23 mouse cellular contexts compared by ENCODE assay signal in the genomic region with DNA sequence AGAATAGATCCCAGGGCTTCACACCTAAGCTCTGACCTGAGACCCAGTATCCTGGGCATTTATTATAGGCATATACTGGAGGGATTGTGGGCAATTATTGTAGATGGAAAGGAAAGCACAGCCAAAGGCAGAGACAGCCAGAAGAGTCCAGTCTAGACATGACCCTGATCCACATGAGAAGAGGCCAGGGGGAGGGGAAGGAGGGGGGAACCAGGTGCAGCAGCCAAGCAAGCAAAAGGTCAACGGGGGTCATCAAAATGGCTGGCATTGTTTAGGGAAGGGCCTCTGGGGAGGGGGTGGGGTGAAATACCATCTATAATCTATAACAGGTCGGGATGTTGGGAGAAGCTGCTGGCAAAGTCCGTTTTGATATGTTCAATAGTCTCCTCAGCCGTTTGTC.
A peak's percentile ranks its signal among the peaks of the same experiment; 100 is the strongest.
DNase-seq lines count a peak whose midpoint lies in the region; ATAC-seq and TF ChIP-seq lines count a peak whose summit lies in the region.
"Had no signal": no experiment of that assay in that cellular context is flagged by ENCODE, and none has a peak within 500 bp of the region (broad histone marks: within the 10 kb centered on the region; RNA-seq: fewer than 3 reads in every experiment).

No protein-coding gene starts in this region.

- H3K27me3 ChIP-seq in heart, adult 2 months (ENCODE audit: control insufficient read depth, insufficient read depth, low read length) = no peaks in the 10 kb centered on the region
- no peaks in the 10 kb centered on the region for H3K27me3 ChIP-seq in neural tube, embryonic 11.5 days (ENCODE audit: control insufficient read depth, insufficient read depth, low read length)
- H3K27me3 ChIP-seq in neural tube, embryonic 15.5 days (replicated peaks) = no peaks in the 10 kb centered on the region
- no peaks in the 10 kb centered on the region for H3K27me3 ChIP-seq in forebrain, embryonic 10.5 days (ENCODE audit: poor library complexity, severe bottlenecking)
- H3K27me3 ChIP-seq: CH12.LX; limb, embryonic 15.5 days had no signal

- peaks cover 25% of the 10 kb centered on the region for H3K4me1 ChIP-seq in heart, adult 2 months (ENCODE audit: control insufficient read depth, insufficient read depth, low read length)
- peaks cover 7% of the 10 kb centered on the region; the same call in 1 of the 2 replicates for H3K4me1 ChIP-seq in neural tube, embryonic 11.5 days (ENCODE audit: control insufficient read depth, insufficient read depth, low read length)
- H3K4me1 ChIP-seq in neural tube, embryonic 15.5 days = peaks cover 23% of the 10 kb centered on the region
- H3K4me1 ChIP-seq in forebrain, embryonic 10.5 days = peaks cover 54% of the 10 kb centered on the region

- peaks cover 28% of the 10 kb centered on the region for H3K36me3 ChIP-seq in heart, adult 2 months (ENCODE audit: control insufficient read depth, insufficient read depth, low read length)
- no peaks in the 10 kb centered on the region for H3K36me3 ChIP-seq in neural tube, embryonic 11.5 days (ENCODE audit: control insufficient read depth, insufficient read depth, low read length)
- H3K36me3 ChIP-seq in neural tube, embryonic 15.5 days = no peaks in the 10 kb centered on the region
- no peaks in the 10 kb centered on the region for H3K36me3 ChIP-seq in forebrain, embryonic 10.5 days (replicated peaks)
- H3K36me3 ChIP-seq: limb, embryonic 15.5 days had no signal

- peak overlapping the region; percentile 31 for H3K27ac ChIP-seq in heart, adult 2 months
- H3K27ac ChIP-seq in neural tube, embryonic 11.5 days (ENCODE audit: low read depth, low read length) = no peak overlapping the region
- no peak overlapping the region for H3K27ac ChIP-seq in neural tube, embryonic 15.5 days (replicated peaks)
- no peak overlapping the region for H3K27ac ChIP-seq in forebrain, embryonic 10.5 days
- H3K27ac ChIP-seq: layer of hippocampus, adult 2 months; limb, embryonic 15.5 days had no signal

- H3K9me3 ChIP-seq in neural tube, embryonic 11.5 days (ENCODE audit: control insufficient read depth, low read length) = no peaks in the 10 kb centered on the region
- H3K9me3 ChIP-seq in neural tube, embryonic 15.5 days (replicated peaks) = no peaks in the 10 kb centered on the region
- H3K9me3 ChIP-seq in forebrain, embryonic 10.5 days = no peaks in the 10 kb centered on the region
- H3K9me3 ChIP-seq: limb, embryonic 15.5 days had no signal

- H3K4me2 ChIP-seq in neural tube, embryonic 11.5 days (ENCODE audit: low read depth) = no peak overlapping the region
- H3K4me2 ChIP-seq in neural tube, embryonic 15.5 days = no peak overlapping the region
- H3K4me2 ChIP-seq: limb, embryonic 15.5 days had no signal

- TF ChIP-seq POLR2A in heart, adult 2 months (IDR thresholded peaks at IDR 0.05; ENCODE audit: insufficient read depth, low read depth, low read length) = no peak

- TF ChIP-seq EP300 in heart, adult 2 months (IDR thresholded peaks at IDR 0.05; ENCODE audit: insufficient read depth, low read depth, low read length) = no peak

- H3K4me3 ChIP-seq in heart, adult 2 months = no peak overlapping the region
- no peak overlapping the region for H3K4me3 ChIP-seq in neural tube, embryonic 11.5 days (ENCODE audit: low read depth, low read length)
- no peak overlapping the region for H3K4me3 ChIP-seq in neural tube, embryonic 15.5 days (replicated peaks)
- no peak overlapping the region for H3K4me3 ChIP-seq in forebrain, embryonic 10.5 days
- H3K4me3 ChIP-seq: layer of hippocampus, adult 2 months; limb, embryonic 15.5 days had no signal

- H3K9ac ChIP-seq in heart, adult 2 months (ENCODE audit: low read depth, low read length) = no peak overlapping the region
- no peak overlapping the region for H3K9ac ChIP-seq in neural tube, embryonic 11.5 days (ENCODE audit: low read length)
- no peak overlapping the region for H3K9ac ChIP-seq in neural tube, embryonic 15.5 days (replicated peaks)
- H3K9ac ChIP-seq: limb, embryonic 15.5 days had no signal

- no peak for DNase-seq in heart, adult 2 months
- no peak for DNase-seq in heart, adult 18-20 months
- DNase-seq in neural tube, embryonic 11.5 days (ENCODE audit: low spot score) = peak; percentile 19
- DNase-seq in embryo, embryonic 9.5 days (ENCODE audit: extremely low spot score) = peak; percentile 39
- no peak for DNase-seq in frontal cortex, postnatal 36 days (ENCODE audit: low spot score in 2 of 2)
- no peak for DNase-seq in forebrain, embryonic 10.5 days (ENCODE audit: extremely low spot score, low spot score)
- no peak for DNase-seq in adrenal gland, adult 8-10 months
- DNase-seq: adrenal gland, adult 2 months; cerebellum, adult 9-11 months; gastrocnemius, postnatal 10 days; kidney, adult 18-20 months; kidney, postnatal 14 days; layer of hippocampus, postnatal 36 days; right cerebral cortex, postnatal 25 days; thymus, adult 2 months had no signal

- no peak for ATAC-seq in neural tube, embryonic 11.5 days (ENCODE audit: insufficient read depth, low FRiP score, low TSS enrichment)
- ATAC-seq in neural tube, embryonic 15.5 days (ENCODE audit: low FRiP score) = no peak
- ATAC-seq: forebrain, embryonic 14.5 days; hindbrain, embryonic 16.5 days; lung, postnatal 0 days; midbrain, embryonic 16.5 days had no signal

- H3K79me2 ChIP-seq in heart, adult 2 months (replicated peaks; ENCODE audit: control insufficient read depth, insufficient read depth, low read length) = peaks cover 2% of the 10 kb centered on the region; the same call in 1 of the 2 replicates

- intact Hi-C loops in heart, adult 2 months (cut with DNase I) = no loop called here

- WGBS in heart, adult 2 months = 61% methylated on average over 4 of the region's 4 CpGs
- 51% methylated on average over 4 of the region's 4 CpGs for WGBS in neural tube, embryonic 11.5 days
- WGBS in neural tube, embryonic 15.5 days = 66% methylated on average over 4 of the region's 4 CpGs
- 57% methylated on average over 4 of the region's 4 CpGs for WGBS in forebrain, embryonic 10.5 days

- TF ChIP-seq CTCF in heart, adult 2 months (IDR thresholded peaks at IDR 0.05) = no peak

Comparison
In these comparisons a context has a peak if more than half of its experiments do, and no peak if none do; other contexts are left out.
1. DNase-seq: peak in neural tube, embryonic 11.5 days (single experiment) and embryo, embryonic 9.5 days (single experiment); none in heart, adult 2 months (0 of 2), heart, adult 18-20 months (0 of 2), frontal cortex, postnatal 36 days (0 of 2), forebrain, embryonic 10.5 days (single experiment) and adrenal gland, adult 8-10 months (single experiment).